Mouse (Mus musculus) hindbrain, embryonic 14.5 days (tissue): ENCODE measurements around the gene Tcp10a. TPM values are rescaled to one million over a fixed set of nuclear protein-coding genes. Genes with fewer than 3 reads are reported as not detected.
"Not testable (repeated sequence)": the region's sequence is repeated elsewhere in the genome, so short reads cannot be mapped to it uniquely, and the experiment has no call there.

Experiments
- ATAC-seq: fragments of 200-750 bp; cut with Nextera tagmentation; 2 replicates; pipeline ENCODE4 v1.8.0; 2017; ENCODE audit warnings: moderate number of reproducible peaks, mild to moderate bottlenecking, moderate TSS enrichment, moderate library complexity; ENCODE audit not compliant: low FRiP score
- DNase-seq: peaks from one replicate; pipeline ENCODE4 v3.0.0-alpha.2; 2015; ENCODE audit warnings: low spot score
- H3K27ac ChIP-seq: fragments of 300-500 bp; sonication (generic); 2 replicates; pipeline ENCODE4 v1.5.1; 2014; ENCODE audit warnings: mild to moderate bottlenecking, moderate library complexity
- H3K27me3 ChIP-seq: fragments of 300-500 bp; sonication (generic); 2 replicates; pipeline ENCODE4 v1.6.1; 2014; ENCODE audit warnings: mild to moderate bottlenecking, low read length, mixed read lengths; ENCODE audit not compliant: control insufficient read depth, insufficient read depth
- H3K36me3 ChIP-seq: fragments of 300-500 bp; sonication (generic); replicated peaks from 2 replicates; pipeline ENCODE4 v1.6.1; 2014; ENCODE audit not compliant: control insufficient read depth, insufficient read depth
- H3K4me1 ChIP-seq: fragments of 300-500 bp; sonication (generic); replicated peaks from 2 replicates; pipeline ENCODE4 v1.6.1; 2014; ENCODE audit warnings: antibody characterized with exemption, low read length, mixed read lengths; ENCODE audit not compliant: control insufficient read depth, insufficient read depth
- H3K4me2 ChIP-seq: fragments of 300-500 bp; sonication (generic); replicated peaks from 2 replicates; pipeline ENCODE4 v1.6.1; 2014; ENCODE audit warnings: mild to moderate bottlenecking, moderate library complexity
- H3K4me3 ChIP-seq: fragments of 300-500 bp; sonication (generic); replicated peaks from 2 replicates; pipeline ENCODE4 v1.5.1; 2014; ENCODE audit warnings: mild to moderate bottlenecking, low read length
- H3K9ac ChIP-seq: fragments of 300-500 bp; sonication (generic); 2 replicates; pipeline ENCODE4 v1.6.1; 2014
- H3K9me3 ChIP-seq: fragments of 300-500 bp; sonication (generic); 2 replicates; pipeline ENCODE4 v1.6.1; 2016; ENCODE audit warnings: low read length; ENCODE audit not compliant: control insufficient read depth
- WGBS: fragments of 180-500 bp; shearing (Covaris S2); extraction: QIAGEN DNeasy Blood & Tissue Kit; methylation state at CpG from one replicate; pipeline ENCODE4 v1.1.7; 2014; 5-methylcytosine and 5-hydroxymethylcytosine counted together
- polyA plus RNA-seq: library from polyadenylated mRNA; unstranded; fragments of >200 nt; fragmentation: Nextera tagmentation; extraction: Ambion mirVana; gene quantifications from 2 replicates; pipeline ENCODE4 v1.2.1, GENCODE M21; 2014

Tcp10a gene
- polyA plus RNA-seq, 1 experiment from 2014 or later, result not detected

- not testable (repeated sequence) for H3K4me3 ChIP-seq, H3K4me1 ChIP-seq, H3K27ac ChIP-seq, H3K4me2 ChIP-seq, H3K27me3 ChIP-seq, H3K9me3 ChIP-seq, H3K36me3 ChIP-seq, DNase-seq, H3K9ac ChIP-seq
- peak; percentile 21; the same call in 1 of the 2 replicates for ATAC-seq
- 100% methylated on average over 1 of the region's 3 CpGs for WGBS
Measured at GRCm38 (mm10) chr17:7365615-7366014, 41.2 kb downstream of the Tcp10a start.

GRCm38 (mm10) chr17:7366265-7366664 is 41.8 kb downstream of the Tcp10a start:
- not testable (repeated sequence) for H3K4me2 ChIP-seq, DNase-seq, H3K9ac ChIP-seq, ATAC-seq, H3K36me3 ChIP-seq, H3K4me3 ChIP-seq, H3K27ac ChIP-seq, H3K9me3 ChIP-seq, H3K27me3 ChIP-seq, H3K4me1 ChIP-seq
- no CpG with 5 or more reads among the region's 1 CpGs for WGBS

GRCm38 (mm10) chr17:7366676-7367374 is 42.4 kb downstream of the Tcp10a start:
- H3K36me3 ChIP-seq, H3K4me3 ChIP-seq, H3K4me2 ChIP-seq, H3K27me3 ChIP-seq, H3K9ac ChIP-seq, H3K4me1 ChIP-seq, H3K9me3 ChIP-seq, H3K27ac ChIP-seq: not testable (repeated sequence)
- 19% methylated on average over 4 of the region's 7 CpGs for WGBS
- ATAC-seq (peak; percentile 72; the same call in 1 of the 2 replicates), DNase-seq (peak; percentile 26)

- not testable (repeated sequence) for H3K27me3 ChIP-seq, H3K4me1 ChIP-seq
Measured at GRCm38 (mm10) chr17:7369401-7369800, 45.0 kb downstream of the Tcp10a start.

GRCm38 (mm10) chr17:7371879-7372278 is 47.4 kb downstream of the Tcp10a start, which contains the start of gene Gm49630:
Gene Gm49630 (minus strand): TSS chr17:7371979.
- 80% methylated on average over 2 of the region's 5 CpGs for WGBS
- not testable (repeated sequence) for H3K9me3 ChIP-seq, H3K36me3 ChIP-seq, ATAC-seq, H3K27me3 ChIP-seq, H3K4me2 ChIP-seq, DNase-seq, H3K4me1 ChIP-seq, H3K9ac ChIP-seq, H3K4me3 ChIP-seq, H3K27ac ChIP-seq

More at GRCm38 (mm10) chr17:7369401-7369800, 45.0 kb downstream of the Tcp10a start:
- 72% methylated on average over 5 of the region's 6 CpGs for WGBS
- not testable (repeated sequence) for H3K4me3 ChIP-seq, H3K4me2 ChIP-seq, H3K27ac ChIP-seq, ATAC-seq, H3K9ac ChIP-seq, DNase-seq, H3K36me3 ChIP-seq, H3K9me3 ChIP-seq

GRCm38 (mm10) chr17:7376951-7377700 is 52.7 kb downstream of the Tcp10a start:
- not testable (repeated sequence) for H3K4me3 ChIP-seq, H3K27me3 ChIP-seq, H3K9ac ChIP-seq, H3K27ac ChIP-seq, H3K36me3 ChIP-seq, DNase-seq, H3K9me3 ChIP-seq, H3K4me1 ChIP-seq, H3K4me2 ChIP-seq
- 91% methylated on average over 1 of the region's 3 CpGs for WGBS
- peak; percentile 42 for ATAC-seq

- H3K9ac ChIP-seq, ATAC-seq: not testable (repeated sequence)
- 15% methylated on average over 2 of the region's 3 CpGs for WGBS
Measured at GRCm38 (mm10) chr17:7377907-7378306, 53.5 kb downstream of the Tcp10a start.

GRCm38 (mm10) chr17:7382711-7383110 is 58.3 kb downstream of the Tcp10a start:
- not testable (repeated sequence) for H3K9me3 ChIP-seq

More at GRCm38 (mm10) chr17:7377907-7378306, 53.5 kb downstream of the Tcp10a start:
- not testable (repeated sequence) for H3K27me3 ChIP-seq, H3K27ac ChIP-seq, DNase-seq, H3K4me1 ChIP-seq, H3K4me2 ChIP-seq, H3K4me3 ChIP-seq, H3K9me3 ChIP-seq, H3K36me3 ChIP-seq

More at GRCm38 (mm10) chr17:7382711-7383110, 58.3 kb downstream of the Tcp10a start:
- not testable (repeated sequence) for H3K4me2 ChIP-seq, H3K36me3 ChIP-seq, DNase-seq, H3K4me1 ChIP-seq, H3K27ac ChIP-seq, H3K4me3 ChIP-seq, H3K9ac ChIP-seq, ATAC-seq, H3K27me3 ChIP-seq
- 93% methylated on average over 1 of the region's 3 CpGs for whole genome bisulfite sequencing
